Mouse (Mus musculus) lung, embryonic 15.5 days (tissue): ENCODE results near the gene Cckbr. TPM values are rescaled to one million over a fixed set of nuclear protein-coding genes. Genes with fewer than 3 reads are reported as not detected.
"Not testable (repeated sequence)": the region's sequence is repeated elsewhere in the genome, so short reads cannot be mapped to it uniquely, and the experiment has no call there.

Experiments
- ATAC-seq: fragments of 200-750 bp; cut with Nextera tagmentation; 2 replicates; pipeline ENCODE4 v1.8.0; 2017; ENCODE audit warnings: moderate number of reproducible peaks, borderline replicate concordance; ENCODE audit not compliant: low FRiP score, low TSS enrichment; ENCODE audit errors: extremely low read depth
- H3K27ac ChIP-seq: fragments of 300-500 bp; sonication (generic); 2 replicates; pipeline ENCODE4 v1.5.1; 2015; ENCODE audit warnings: moderate library complexity, mild to moderate bottlenecking, inconsistent platforms
- H3K27me3 ChIP-seq: fragments of 300-500 bp; sonication (generic); 2 replicates; pipeline ENCODE4 v1.6.1; 2015; ENCODE audit warnings: inconsistent platforms
- H3K36me3 ChIP-seq: fragments of 300-500 bp; sonication (generic); 2 replicates; pipeline ENCODE4 v1.6.1; 2015; ENCODE audit warnings: inconsistent platforms
- H3K4me1 ChIP-seq: fragments of 300-500 bp; sonication (generic); 2 replicates; pipeline ENCODE4 v1.6.1; 2015; ENCODE audit warnings: inconsistent platforms
- H3K4me2 ChIP-seq: fragments of 300-500 bp; sonication (generic); 2 replicates; pipeline ENCODE4 v1.6.1; 2015; ENCODE audit warnings: inconsistent platforms, mild to moderate bottlenecking, moderate library complexity
- H3K4me3 ChIP-seq: fragments of 300-500 bp; sonication (generic); 2 replicates; pipeline ENCODE4 v1.5.1; 2015; ENCODE audit warnings: mild to moderate bottlenecking, inconsistent platforms
- H3K9ac ChIP-seq: fragments of 300-500 bp; sonication (generic); 2 replicates; pipeline ENCODE4 v1.6.1; 2015; ENCODE audit warnings: inconsistent platforms
- H3K9me3 ChIP-seq: fragments of 300-500 bp; sonication (generic); 2 replicates; pipeline ENCODE4 v1.6.1; 2016; ENCODE audit warnings: inconsistent platforms
- WGBS: fragments of 180-500 bp; shearing (Covaris S2); methylation state at CpG from one replicate; pipeline ENCODE4 v1.1.7; 2015; 5-methylcytosine and 5-hydroxymethylcytosine counted together
- polyA plus RNA-seq: library from polyadenylated mRNA; unstranded; fragments of >200 nt; fragmentation: Nextera tagmentation; extraction: Ambion mirVana; gene quantifications from 2 replicates; pipeline ENCODE4 v1.2.1, GENCODE M21; 2015

Cckbr gene
- polyA plus RNA-seq, 1 experiment from 2014 or later, result 0.21 TPM

GRCm38 (mm10) chr7:105445076-105445475, 19.5 kb downstream of the Cckbr start:
- H3K4me2 ChIP-seq, result no peak overlapping the region
- H3K36me3 ChIP-seq, result no peaks in the 10 kb centered on the region
- H3K27me3 ChIP-seq, result no peaks in the 10 kb centered on the region
- 0 out of 2 replicates have a peak, but pooled peaks cover 8% of the 10 kb centered on the region for H3K4me1 ChIP-seq
- H3K27ac ChIP-seq, result no peak overlapping the region
- no peaks in the 10 kb centered on the region for H3K9me3 ChIP-seq
- 58% methylated on average over 3 of the region's 3 CpGs for WGBS
- no peak for ATAC-seq
- no peak overlapping the region for H3K4me3 ChIP-seq
- H3K9ac ChIP-seq, result no peak overlapping the region

- H3K4me3 ChIP-seq, H3K4me2 ChIP-seq, ATAC-seq, H3K9me3 ChIP-seq, H3K4me1 ChIP-seq, H3K36me3 ChIP-seq, H3K27ac ChIP-seq, H3K9ac ChIP-seq, H3K27me3 ChIP-seq: not testable (repeated sequence)
- 85% methylated on average over 4 of the region's 4 CpGs for WGBS
These were observed 27.8 kb downstream of the Cckbr start for GRCm38 (mm10) chr7:105453345-105453744.

DNA sequence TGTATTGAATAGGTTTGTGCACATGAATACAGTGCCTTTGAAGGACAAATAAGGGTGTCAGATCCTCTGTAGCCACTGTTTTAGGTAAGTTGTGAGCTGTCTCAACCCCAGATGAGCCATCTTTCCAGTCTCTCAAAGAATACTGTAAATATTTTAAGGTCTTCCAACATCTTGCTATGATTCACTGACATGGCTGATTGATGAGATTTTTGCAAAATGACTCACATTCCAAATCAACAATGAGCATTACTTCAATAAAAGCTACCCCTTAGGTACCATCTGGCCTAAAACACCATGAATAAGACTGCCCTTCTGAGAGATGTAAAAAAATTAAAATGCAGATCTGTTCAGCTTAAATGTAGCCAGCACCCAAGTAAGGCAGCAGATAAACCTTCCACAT, 33.0 kb downstream of the Cckbr start:
- Histone ChIP-seq H3K4me2 (no peak overlapping the region), H3K27me3 (no peaks in the 10 kb centered on the region), H3K4me3 (no peak overlapping the region), H3K9ac (no peak overlapping the region), H3K27ac (no peak overlapping the region), H3K9me3 (no peaks in the 10 kb centered on the region), H3K4me1 (no peaks in the 10 kb centered on the region), H3K36me3 (no peaks in the 10 kb centered on the region)
- ATAC-seq, result no peak

GRCm38 (mm10) chr7:105465505-105465904, 40.0 kb downstream of the Cckbr start:
- WGBS, result 67% methylated on average over 5 of the region's 5 CpGs
- not testable (repeated sequence) for H3K9ac ChIP-seq, H3K4me1 ChIP-seq, ATAC-seq, H3K4me3 ChIP-seq, H3K27ac ChIP-seq, H3K27me3 ChIP-seq, H3K4me2 ChIP-seq, H3K9me3 ChIP-seq, H3K36me3 ChIP-seq

GRCm38 (mm10) chr7:105472607-105473006, 47.1 kb downstream of the Cckbr start:
- WGBS, result 34% methylated on average over 1 of the region's 1 CpGs
- Histone ChIP-seq H3K4me3 (no peak overlapping the region), H3K4me1 (no peaks in the 10 kb centered on the region; the same call in 1 of the 2 replicates), H3K9ac (no peak overlapping the region), H3K36me3 (no peaks in the 10 kb centered on the region), H3K9me3 (no peaks in the 10 kb centered on the region), H3K27ac (no peak overlapping the region), H3K4me2 (no peak overlapping the region), H3K27me3 (no peaks in the 10 kb centered on the region)
- no peak for ATAC-seq

- H3K4me2 ChIP-seq, result no peak overlapping the region
- no peak overlapping the region for H3K9ac ChIP-seq
- H3K4me3 ChIP-seq, result no peak overlapping the region
- H3K9me3 ChIP-seq, result no peaks in the 10 kb centered on the region
- no peak overlapping the region for H3K27ac ChIP-seq
- ATAC-seq, result no peak
- 69% methylated on average over 4 of the region's 4 CpGs for WGBS
- H3K36me3 ChIP-seq, result no peaks in the 10 kb centered on the region
- no peaks in the 10 kb centered on the region; the same call in 1 of the 2 replicates for H3K4me1 ChIP-seq
- H3K27me3 ChIP-seq, result no peaks in the 10 kb centered on the region
These were observed 49.3 kb downstream of the Cckbr start for GRCm38 (mm10) chr7:105474771-105475315.

DNA sequence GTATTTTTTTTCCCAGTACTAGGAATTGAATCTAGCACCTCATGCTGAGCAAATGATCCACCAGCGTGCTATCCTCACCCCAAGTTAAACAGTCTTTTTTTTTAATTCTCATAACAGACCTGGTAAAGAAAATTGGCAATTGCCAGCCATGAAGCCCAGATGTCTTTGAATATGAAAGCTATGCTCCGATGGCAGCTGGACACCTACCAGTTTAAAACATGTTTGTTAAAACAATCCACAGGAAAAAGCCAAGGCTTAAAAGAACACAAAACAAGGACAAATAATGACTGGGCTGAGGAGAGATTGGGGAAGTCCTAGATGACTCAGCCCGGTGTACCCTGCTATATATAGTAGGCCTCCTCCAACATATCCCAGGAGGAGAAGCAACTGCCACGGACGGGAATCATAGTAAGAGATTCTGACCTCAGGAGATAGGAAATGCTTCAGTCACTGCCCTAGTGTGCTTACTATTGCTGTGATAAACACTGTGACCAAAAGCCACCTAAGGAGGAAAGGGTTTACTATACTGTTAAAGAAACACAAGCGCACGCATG, 49.9 kb downstream of the Cckbr start:
- ATAC-seq, result no peak
- 62% methylated on average over 7 of the region's 7 CpGs for WGBS
- no peak overlapping the region for H3K27ac ChIP-seq
- no peak overlapping the region for H3K4me3 ChIP-seq
- H3K4me2 ChIP-seq, result no peak overlapping the region
- no peaks in the 10 kb centered on the region for H3K36me3 ChIP-seq
- no peak overlapping the region for H3K9ac ChIP-seq
- H3K27me3 ChIP-seq, result no peaks in the 10 kb centered on the region
- peaks cover 4% of the 10 kb centered on the region for H3K4me1 ChIP-seq
- H3K9me3 ChIP-seq, result no peaks in the 10 kb centered on the region

- peaks cover 16% of the 10 kb centered on the region for H3K4me1 ChIP-seq
- no peak for ATAC-seq
- H3K9ac ChIP-seq, result no peak overlapping the region
- H3K4me3 ChIP-seq, result no peak overlapping the region
- no peak overlapping the region for H3K27ac ChIP-seq
- WGBS, result 67% methylated on average over 10 of the region's 10 CpGs
- H3K4me2 ChIP-seq, result no peak overlapping the region
- no peaks in the 10 kb centered on the region for H3K27me3 ChIP-seq
- H3K36me3 ChIP-seq, result no peaks in the 10 kb centered on the region
- H3K9me3 ChIP-seq, result no peaks in the 10 kb centered on the region
These were observed 51.3 kb downstream of the Cckbr start for GRCm38 (mm10) chr7:105476683-105477432.

- H3K27ac ChIP-seq, result no peak overlapping the region
- WGBS, result 89% methylated on average over 1 of the region's 1 CpGs
- no peak overlapping the region for H3K9ac ChIP-seq
- no peaks in the 10 kb centered on the region for H3K9me3 ChIP-seq
- no peak for ATAC-seq
- H3K4me3 ChIP-seq, result no peak overlapping the region
- peaks cover 19% of the 10 kb centered on the region for H3K4me1 ChIP-seq
- H3K27me3 ChIP-seq, result no peaks in the 10 kb centered on the region
- no peaks in the 10 kb centered on the region for H3K36me3 ChIP-seq
- no peak overlapping the region for H3K4me2 ChIP-seq
These were observed 51.8 kb downstream of the Cckbr start for GRCm38 (mm10) chr7:105477433-105477700.

DNA sequence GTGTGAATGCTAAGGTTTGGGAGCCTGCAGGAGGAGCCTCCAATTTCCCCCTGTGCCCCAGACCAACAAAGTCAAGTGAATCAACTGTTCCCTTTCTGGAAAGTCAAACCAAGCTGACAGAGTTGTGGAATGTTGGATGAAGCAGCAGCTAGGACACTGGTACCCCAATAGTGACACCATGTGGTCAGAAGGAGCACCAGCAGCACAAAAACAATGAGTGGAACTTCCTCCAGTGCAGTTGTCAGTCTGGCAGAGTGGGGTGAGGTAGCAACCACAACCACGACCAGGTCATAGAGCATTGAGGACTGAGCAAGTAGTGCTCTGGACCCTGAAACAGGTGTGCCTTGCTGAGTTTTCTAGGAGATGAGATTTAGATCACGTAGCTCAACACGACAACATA, 52.3 kb downstream of the Cckbr start:
- H3K27ac ChIP-seq, result no peak overlapping the region
- WGBS, result 54% methylated on average over 3 of the region's 3 CpGs
- H3K4me1 ChIP-seq, result peaks cover 22% of the 10 kb centered on the region
- no peak overlapping the region for H3K9ac ChIP-seq
- no peaks in the 10 kb centered on the region for H3K9me3 ChIP-seq
- H3K27me3 ChIP-seq, result no peaks in the 10 kb centered on the region
- no peak for ATAC-seq
- no peak overlapping the region for H3K4me3 ChIP-seq
- H3K36me3 ChIP-seq, result no peaks in the 10 kb centered on the region
- H3K4me2 ChIP-seq, result no peak overlapping the region

GRCm38 (mm10) chr7:105478344-105478743, 52.8 kb downstream of the Cckbr start:
- no peak overlapping the region for H3K4me2 ChIP-seq
- H3K4me1 ChIP-seq, result peaks cover 22% of the 10 kb centered on the region
- no peak for ATAC-seq
- H3K36me3 ChIP-seq, result no peaks in the 10 kb centered on the region
- H3K9ac ChIP-seq, result no peak overlapping the region
- H3K9me3 ChIP-seq, result no peaks in the 10 kb centered on the region
- H3K27me3 ChIP-seq, result no peaks in the 10 kb centered on the region
- H3K4me3 ChIP-seq, result no peak overlapping the region
- H3K27ac ChIP-seq, result no peak overlapping the region
- 70% methylated on average over 8 of the region's 8 CpGs for WGBS

DNA sequence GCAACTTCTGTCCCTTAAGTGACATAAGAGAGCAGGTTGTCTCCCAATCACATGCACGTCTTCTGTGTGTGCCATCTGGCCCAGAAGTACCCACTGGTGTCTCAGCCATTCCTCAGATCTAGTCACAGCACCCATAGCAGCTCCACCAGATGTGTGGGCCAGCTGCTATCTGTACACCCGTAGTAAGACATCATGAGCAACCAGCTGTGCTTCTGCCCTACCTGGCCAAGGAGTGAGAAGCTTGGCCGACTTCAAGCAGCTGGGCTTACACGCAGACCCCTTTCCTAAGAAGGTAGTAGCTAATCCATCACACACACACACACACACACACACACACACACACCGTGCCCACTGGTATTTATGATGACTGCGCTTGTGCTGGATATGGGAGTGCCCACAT, 53.7 kb downstream of the Cckbr start:
- no peak for ATAC-seq

More for the DNA sequence above, 53.7 kb downstream of the Cckbr start:
- Histone ChIP-seq H3K27ac (no peak overlapping the region), H3K4me3 (no peak overlapping the region), H3K9me3 (no peaks in the 10 kb centered on the region), H3K27me3 (no peaks in the 10 kb centered on the region), H3K9ac (no peak overlapping the region), H3K36me3 (no peaks in the 10 kb centered on the region), H3K4me1 (peaks cover 22% of the 10 kb centered on the region), H3K4me2 (no peak overlapping the region)
- 86% methylated on average over 6 of the region's 6 CpGs for WGBS
